Mouse (Mus musculus) cortical plate, adult 2 months (tissue): ENCODE data around the gene Lrp6.

Source experiments
- CTCF ChIP-seq: fragments of 200-500 bp; IDR thresholded peaks from 2 replicates; pipeline ENCODE4 v1.5.1; 2011; ENCODE audit warnings: mild to moderate bottlenecking, control low read depth, low read length; ENCODE audit not compliant: insufficient read depth; ENCODE audit errors: extremely low read depth
- POLR2A ChIP-seq: fragments of 200-500 bp; IDR thresholded peaks from 2 replicates; pipeline ENCODE4 v1.6.1; 2011; ENCODE audit warnings: mild to moderate bottlenecking, low read length, control low read depth; ENCODE audit not compliant: insufficient read depth; ENCODE audit errors: extremely low read depth

DNA sequence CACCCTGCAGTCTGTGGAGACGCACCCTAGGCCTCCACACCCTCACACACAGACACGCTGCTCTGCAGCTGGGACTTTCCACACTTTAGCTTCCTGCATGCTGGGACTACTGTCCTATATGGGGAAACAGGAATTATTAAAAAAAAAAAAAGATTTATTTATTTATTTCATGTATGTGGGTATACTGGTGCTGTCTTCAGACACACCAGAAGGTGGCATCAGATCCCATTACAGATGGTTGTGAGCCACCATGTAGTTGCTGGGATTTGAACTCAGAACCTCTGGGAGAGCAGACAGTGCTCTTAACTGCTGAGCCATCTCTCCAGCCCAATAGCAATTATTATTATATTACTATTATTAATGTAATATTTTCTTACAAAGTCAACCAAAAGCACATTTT lies 97.5 kb downstream of the Lrp6 start:
- TF ChIP-seq CTCF (no peak), POLR2A (no peak)
